Mouse (Mus musculus) midbrain, embryonic 16.5 days (tissue): ENCODE data around the gene Dio1. TPM values are rescaled to one million over a fixed set of nuclear protein-coding genes. Genes with fewer than 3 reads are reported as not detected.

Source experiments
- ATAC-seq: fragments of 200-750 bp; cut with Nextera tagmentation; 2 replicates; pipeline ENCODE4 v1.8.0; 2017; ENCODE audit warnings: moderate TSS enrichment
- H3K27ac ChIP-seq: fragments of 300-500 bp; sonication (generic); 2 replicates; pipeline ENCODE4 v1.5.1; 2014; ENCODE audit warnings: mild to moderate bottlenecking, low read length, mixed read lengths
- H3K27me3 ChIP-seq: fragments of 300-500 bp; sonication (generic); 2 replicates; pipeline ENCODE4 v1.6.1; 2014; ENCODE audit warnings: low read depth, low read length, mixed read lengths; ENCODE audit not compliant: control insufficient read depth, insufficient read depth
- H3K36me3 ChIP-seq: fragments of 300-500 bp; sonication (generic); 2 replicates; pipeline ENCODE4 v1.6.1; 2014; ENCODE audit warnings: mild to moderate bottlenecking, low read length, moderate library complexity, mixed read lengths; ENCODE audit not compliant: control insufficient read depth, insufficient read depth
- H3K4me1 ChIP-seq: fragments of 300-500 bp; sonication (generic); 2 replicates; pipeline ENCODE4 v1.6.1; 2014; ENCODE audit warnings: mild to moderate bottlenecking, low read length, mixed read lengths; ENCODE audit not compliant: control insufficient read depth, insufficient read depth
- H3K4me2 ChIP-seq: fragments of 300-500 bp; sonication (generic); 2 replicates; pipeline ENCODE4 v1.6.1; 2014; ENCODE audit warnings: mild to moderate bottlenecking, low read length, mixed read lengths
- H3K4me3 ChIP-seq: fragments of 300-500 bp; sonication (generic); 2 replicates; pipeline ENCODE4 v1.5.1; 2014; ENCODE audit warnings: low read depth, mild to moderate bottlenecking, low read length, moderate library complexity, mixed read lengths
- H3K9ac ChIP-seq: fragments of 300-500 bp; sonication (generic); 2 replicates; pipeline ENCODE4 v1.6.1; 2014; ENCODE audit warnings: low read depth, low read length, mixed read lengths
- H3K9me3 ChIP-seq: fragments of 300-500 bp; sonication (generic); replicated peaks from 2 replicates; pipeline ENCODE4 v1.6.1; 2014; ENCODE audit warnings: mild to moderate bottlenecking, low read length, mixed read lengths; ENCODE audit not compliant: control insufficient read depth, poor library complexity, severe bottlenecking
- WGBS: fragments of 180-500 bp; shearing (Covaris S2); extraction: QIAGEN DNeasy Blood & Tissue Kit; methylation state at CpG from one replicate; pipeline ENCODE4 v1.1.7; 2014; 5-methylcytosine and 5-hydroxymethylcytosine counted together
- polyA plus RNA-seq: library from polyadenylated mRNA; unstranded; fragments of >200 nt; fragmentation: Nextera tagmentation; extraction: Ambion mirVana; gene quantifications from 2 replicates; pipeline ENCODE4 v1.2.1, GENCODE M21; 2015

Dio1 gene
- polyA plus RNA-seq, 1 experiment from 2014 or later = not detected

GRCm38 (mm10) chr4:107260001-107260400, 47.0 kb downstream of the Dio1 start:
- Histone ChIP-seq H3K9me3 (no peaks in the 10 kb centered on the region), H3K27ac (no peak overlapping the region), H3K4me1 (no peaks in the 10 kb centered on the region; the same call in none of the 2 replicates), H3K27me3 (no peaks in the 10 kb centered on the region), H3K4me3 (no peak overlapping the region), H3K36me3 (peaks cover under 1% of the 10 kb centered on the region; the same call in 1 of the 2 replicates), H3K4me2 (no peak overlapping the region), H3K9ac (no peak overlapping the region)
- no peak for ATAC-seq
- WGBS = 78% methylated on average over 4 of the region's 4 CpGs

- WGBS = 9% methylated on average over 3 of the region's 3 CpGs
- Histone ChIP-seq H3K36me3 (no peaks in the 10 kb centered on the region), H3K4me2 (peak overlapping the region; percentile 77), H3K27ac (peak overlapping the region; percentile 87), H3K27me3 (no peaks in the 10 kb centered on the region), H3K9ac (peak overlapping the region; percentile 85), H3K4me1 (peaks cover 17% of the 10 kb centered on the region), H3K9me3 (no peaks in the 10 kb centered on the region), H3K4me3 (peak overlapping the region; percentile 83)
- no peak; the same call in 1 of the 2 replicates for ATAC-seq
Observed at GRCm38 (mm10) chr4:107254414-107254813, 52.6 kb downstream of the Dio1 start.

GRCm38 (mm10) chr4:107253125-107254091, 53.6 kb downstream of the Dio1 start, which contains the start of the genes Lrrc42 and Hspb11:
Lrrc42 (minus strand) TSS chr4:107253532.
Hspb11 (plus strand) TSS chr4:107253593.
- peak; percentile 95 for ATAC-seq
- WGBS = under 1% methylated on average over 75 of the region's 101 CpGs

GRCm38 (mm10) chr4:107252522-107252921, 54.4 kb downstream of the Dio1 start:
- 0% methylated on average over 11 of the region's 11 CpGs for WGBS

More at GRCm38 (mm10) chr4:107253125-107254091, 53.6 kb downstream of the Dio1 start, which contains the start of the genes Lrrc42 and Hspb11:
- Histone ChIP-seq H3K36me3 (no peaks in the 10 kb centered on the region), H3K4me1 (peaks cover 19% of the 10 kb centered on the region), H3K9ac (peak within 1 kb of the TSS; percentile 85), H3K4me3 (peak within 1 kb of the TSS; percentile 83), H3K27me3 (no peaks in the 10 kb centered on the region), H3K27ac (peak within 1 kb of the TSS; percentile 87), H3K4me2 (peak within 1 kb of the TSS; percentile 77), H3K9me3 (no peaks in the 10 kb centered on the region)

GRCm38 (mm10) chr4:107250494-107250893, 56.5 kb downstream of the Dio1 start:
- Histone ChIP-seq H3K4me3 (no peak overlapping the region), H3K36me3 (no peaks in the 10 kb centered on the region), H3K27ac (no peak overlapping the region), H3K27me3 (no peaks in the 10 kb centered on the region), H3K9me3 (no peaks in the 10 kb centered on the region), H3K4me2 (no peak overlapping the region), H3K4me1 (peaks cover 19% of the 10 kb centered on the region), H3K9ac (no peak overlapping the region)
- WGBS = 24% methylated on average over 4 of the region's 4 CpGs
- ATAC-seq = no peak

More at GRCm38 (mm10) chr4:107252522-107252921, 54.4 kb downstream of the Dio1 start:
- H3K9ac ChIP-seq = peak overlapping the region; percentile 85
- no peaks in the 10 kb centered on the region for H3K9me3 ChIP-seq
- H3K4me3 ChIP-seq = peak overlapping the region; percentile 83
- no peaks in the 10 kb centered on the region for H3K36me3 ChIP-seq
- ATAC-seq = no peak
- no peaks in the 10 kb centered on the region for H3K27me3 ChIP-seq
- H3K4me2 ChIP-seq = peak overlapping the region; percentile 76
- peak overlapping the region; percentile 87; the same call in 1 of the 2 replicates for H3K27ac ChIP-seq
- peaks cover 19% of the 10 kb centered on the region for H3K4me1 ChIP-seq

GRCm38 (mm10) chr4:107249471-107249870, 57.5 kb downstream of the Dio1 start:
- Histone ChIP-seq H3K4me3 (no peak overlapping the region), H3K27ac (0 out of 2 replicates have a peak overlapping the region, but pooled peaks have one; percentile 6), H3K9ac (no peak overlapping the region), H3K4me2 (no peak overlapping the region), H3K27me3 (no peaks in the 10 kb centered on the region), H3K9me3 (no peaks in the 10 kb centered on the region), H3K36me3 (no peaks in the 10 kb centered on the region), H3K4me1 (peaks cover 18% of the 10 kb centered on the region)
- no peak for ATAC-seq
- WGBS = 31% methylated on average over 2 of the region's 2 CpGs

GRCm38 (mm10) chr4:107248061-107248460, 58.9 kb downstream of the Dio1 start:
- ATAC-seq = no peak
- Histone ChIP-seq H3K36me3 (peaks cover under 1% of the 10 kb centered on the region; the same call in 1 of the 2 replicates), H3K9me3 (no peaks in the 10 kb centered on the region), H3K4me1 (peaks cover 15% of the 10 kb centered on the region), H3K9ac (no peak overlapping the region), H3K4me2 (no peak overlapping the region), H3K4me3 (no peak overlapping the region), H3K27ac (no peak overlapping the region), H3K27me3 (no peaks in the 10 kb centered on the region)
- WGBS = 80% methylated on average over 3 of the region's 3 CpGs

GRCm38 (mm10) chr4:107247110-107247509, 59.9 kb downstream of the Dio1 start:
- H3K9ac ChIP-seq = no peak overlapping the region
- no peaks in the 10 kb centered on the region for H3K9me3 ChIP-seq
- no peak for ATAC-seq
- H3K27ac ChIP-seq = no peak overlapping the region
- H3K4me2 ChIP-seq = no peak overlapping the region
- H3K36me3 ChIP-seq = peaks cover 2% of the 10 kb centered on the region
- no peaks in the 10 kb centered on the region for H3K27me3 ChIP-seq
- H3K4me3 ChIP-seq = no peak overlapping the region
- WGBS = 81% methylated on average over 9 of the region's 9 CpGs
- H3K4me1 ChIP-seq = peaks cover 11% of the 10 kb centered on the region

- Histone ChIP-seq H3K27ac (no peak overlapping the region), H3K9me3 (no peaks in the 10 kb centered on the region), H3K4me2 (no peak overlapping the region), H3K4me1 (peaks cover 5% of the 10 kb centered on the region), H3K36me3 (peaks cover 9% of the 10 kb centered on the region), H3K4me3 (no peak overlapping the region), H3K9ac (no peak overlapping the region), H3K27me3 (no peaks in the 10 kb centered on the region)
- 84% methylated on average over 1 of the region's 1 CpGs for WGBS
- ATAC-seq = no peak
Observed at GRCm38 (mm10) chr4:107246040-107246439, 60.9 kb downstream of the Dio1 start.
